Mouse (Mus musculus) forebrain, embryonic 15.5 days (tissue): ENCODE data around the gene Ncbp2. TPM values are rescaled to one million over a fixed set of nuclear protein-coding genes. Genes with fewer than 3 reads are reported as not detected.
"Not testable (repeated sequence)": the region's sequence is repeated elsewhere in the genome, so short reads cannot be mapped to it uniquely, and the experiment has no call there.

Experiments
- ATAC-seq: fragments of 200-750 bp; cut with Nextera tagmentation; replicated peaks from 2 replicates; pipeline ENCODE4 v1.8.0; 2017; ENCODE audit warnings: mild to moderate bottlenecking, moderate TSS enrichment, moderate library complexity
- H3K27ac ChIP-seq: fragments of 300-500 bp; sonication (generic); replicated peaks from 2 replicates; pipeline ENCODE4 v1.5.1; 2015; ENCODE audit warnings: mild to moderate bottlenecking, inconsistent platforms
- H3K27me3 ChIP-seq: fragments of 300-500 bp; sonication (generic); 2 replicates; pipeline ENCODE4 v1.6.1; 2015; ENCODE audit warnings: inconsistent platforms
- H3K36me3 ChIP-seq: fragments of 300-500 bp; sonication (generic); 2 replicates; pipeline ENCODE4 v1.6.1; 2015; ENCODE audit warnings: mild to moderate bottlenecking, inconsistent platforms
- H3K4me1 ChIP-seq: fragments of 300-500 bp; sonication (generic); 2 replicates; pipeline ENCODE4 v1.6.1; 2015; ENCODE audit warnings: inconsistent platforms
- H3K4me2 ChIP-seq: fragments of 300-500 bp; sonication (generic); replicated peaks from 2 replicates; pipeline ENCODE4 v1.6.1; 2015; ENCODE audit warnings: mild to moderate bottlenecking, inconsistent platforms
- H3K4me3 ChIP-seq: fragments of 300-500 bp; sonication (generic); 2 replicates; pipeline ENCODE4 v1.5.1; 2015; ENCODE audit warnings: mild to moderate bottlenecking, inconsistent platforms
- H3K9ac ChIP-seq: fragments of 300-500 bp; sonication (generic); replicated peaks from 2 replicates; pipeline ENCODE4 v1.6.1; 2015; ENCODE audit warnings: mild to moderate bottlenecking, inconsistent platforms
- H3K9me3 ChIP-seq: fragments of 300-500 bp; sonication (generic); 2 replicates; pipeline ENCODE4 v1.6.1; 2016; ENCODE audit warnings: inconsistent platforms
- WGBS: fragments of 180-500 bp; shearing (Covaris S2); methylation state at CpG from one replicate; pipeline ENCODE4 v1.1.7; 2015; ENCODE audit warnings: mixed read lengths; 5-methylcytosine and 5-hydroxymethylcytosine counted together
- polyA plus RNA-seq: library from polyadenylated mRNA; unstranded; fragments of >200 nt; fragmentation: Nextera tagmentation; extraction: Ambion mirVana; gene quantifications from 2 replicates; pipeline ENCODE4 v1.2.1, GENCODE M21; 2015

The Ncbp2 gene
- polyA plus RNA-seq, 1 experiment from 2014 or later: 115 TPM

- no peaks in the 10 kb centered on the region for H3K36me3 ChIP-seq
- no peak overlapping the region for H3K4me3 ChIP-seq
- H3K4me2 ChIP-seq: no peak overlapping the region
- 0 out of 2 replicates have a peak, but pooled peaks cover 7% of the 10 kb centered on the region for H3K27me3 ChIP-seq
- peaks cover 19% of the 10 kb centered on the region for H3K4me1 ChIP-seq
- no peak overlapping the region for H3K9ac ChIP-seq
- 74% methylated on average over 6 of the region's 6 CpGs for WGBS
- no peak for ATAC-seq
- H3K9me3 ChIP-seq: no peaks in the 10 kb centered on the region
- no peak overlapping the region for H3K27ac ChIP-seq
Measured at GRCm38 (mm10) chr16:31938856-31939255, 9.5 kb upstream of the Ncbp2 start.

DNA sequence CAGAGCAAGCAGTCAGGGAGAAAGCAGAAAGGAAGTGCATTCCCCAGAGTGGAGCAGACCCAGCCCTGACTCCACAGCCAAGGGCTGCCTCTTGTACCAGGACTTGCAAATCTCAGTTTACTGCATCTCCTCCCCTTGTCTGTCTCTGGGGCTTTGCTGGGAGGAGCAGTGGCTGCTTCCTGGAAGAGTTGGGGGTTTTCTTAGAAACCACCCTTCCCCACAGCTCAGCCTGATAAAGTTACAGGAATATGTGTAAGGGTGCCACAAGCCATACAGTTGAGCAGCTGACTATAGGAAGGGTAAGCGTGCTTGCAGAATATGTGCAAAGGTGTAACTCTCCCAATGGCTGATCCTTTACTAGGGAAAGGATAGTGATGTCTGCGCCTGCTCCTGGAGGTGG is 7.7 kb upstream of the Ncbp2 start:
- Histone ChIP-seq H3K4me3 (no peak overlapping the region), H3K36me3 (no peaks in the 10 kb centered on the region), H3K4me1 (peaks cover 12% of the 10 kb centered on the region), H3K27me3 (0 out of 2 replicates have a peak, but pooled peaks cover 7% of the 10 kb centered on the region), H3K9me3 (no peaks in the 10 kb centered on the region), H3K4me2 (no peak overlapping the region), H3K9ac (no peak overlapping the region), H3K27ac (no peak overlapping the region)
- ATAC-seq: no peak
- 67% methylated on average over 2 of the region's 2 CpGs for WGBS

GRCm38 (mm10) chr16:31943980-31944379 is 4.3 kb upstream of the Ncbp2 start:
- H3K9me3 ChIP-seq: no peaks in the 10 kb centered on the region
- no peak overlapping the region for H3K9ac ChIP-seq
- H3K4me2 ChIP-seq: no peak overlapping the region
- no peak overlapping the region for H3K27ac ChIP-seq
- H3K4me1 ChIP-seq: peaks cover 34% of the 10 kb centered on the region
- 0 out of 2 replicates have a peak, but pooled peaks have one; percentile 7 for ATAC-seq
- no peaks in the 10 kb centered on the region for H3K36me3 ChIP-seq
- H3K4me3 ChIP-seq: no peak overlapping the region
- H3K27me3 ChIP-seq: no peaks in the 10 kb centered on the region
- WGBS: 2% methylated on average over 10 of the region's 10 CpGs

GRCm38 (mm10) chr16:31944698-31945255 is 3.5 kb upstream of the Ncbp2 start:
- 84% methylated on average over 12 of the region's 12 CpGs for WGBS
- no peak for ATAC-seq
- peaks cover 42% of the 10 kb centered on the region for H3K4me1 ChIP-seq
- H3K27me3 ChIP-seq: no peaks in the 10 kb centered on the region
- H3K9ac ChIP-seq: no peak overlapping the region
- no peak overlapping the region for H3K27ac ChIP-seq
- no peaks in the 10 kb centered on the region for H3K36me3 ChIP-seq
- H3K4me3 ChIP-seq: no peak overlapping the region
- H3K4me2 ChIP-seq: no peak overlapping the region
- H3K9me3 ChIP-seq: no peaks in the 10 kb centered on the region

DNA sequence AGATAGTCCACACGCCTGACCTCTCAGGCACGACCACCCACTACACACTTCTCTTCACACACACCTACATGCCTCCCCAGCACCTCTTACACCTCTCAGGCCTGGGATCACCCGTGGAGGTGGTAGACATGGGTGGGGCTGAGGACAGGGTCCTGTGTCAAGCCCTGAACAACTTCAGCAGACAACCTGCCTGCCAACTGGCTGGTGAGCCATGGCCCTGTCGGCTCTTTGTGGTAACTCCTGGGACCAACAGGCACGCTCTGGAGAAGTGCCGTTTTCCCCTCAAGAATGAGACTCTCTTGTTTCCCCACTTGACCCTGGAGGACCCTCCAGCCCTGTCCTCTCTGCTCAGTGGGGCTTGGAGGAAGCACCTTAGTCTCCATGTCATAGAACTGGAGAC is 2.9 kb upstream of the Ncbp2 start:
- 92% methylated on average over 6 of the region's 6 CpGs for WGBS
- Histone ChIP-seq H3K27ac (no peak overlapping the region), H3K4me3 (no peak overlapping the region), H3K9me3 (no peaks in the 10 kb centered on the region), H3K27me3 (no peaks in the 10 kb centered on the region), H3K4me1 (peaks cover 42% of the 10 kb centered on the region), H3K4me2 (no peak overlapping the region), H3K36me3 (no peaks in the 10 kb centered on the region), H3K9ac (no peak overlapping the region)
- no peak for ATAC-seq

DNA sequence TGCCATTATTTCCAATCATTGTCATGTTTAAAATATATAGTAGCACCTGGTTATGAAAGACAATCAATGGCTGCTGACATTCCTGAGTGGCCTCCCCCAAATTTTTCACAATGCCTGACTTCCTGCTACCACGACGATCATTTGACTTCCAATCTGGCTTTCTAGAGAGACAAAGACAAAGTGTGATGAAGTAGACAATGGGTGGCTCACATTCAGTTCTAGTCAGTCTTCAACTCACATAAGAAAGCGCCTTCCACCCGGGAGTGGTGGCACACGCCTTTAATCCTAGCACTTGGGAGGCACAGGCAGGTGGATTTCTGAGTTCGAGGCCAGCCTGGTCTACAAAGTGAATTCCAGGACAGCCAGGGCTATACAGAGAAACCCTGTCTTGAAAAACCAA is 2.3 kb upstream of the Ncbp2 start:
- H3K9ac ChIP-seq, H3K36me3 ChIP-seq, H3K27ac ChIP-seq, H3K4me3 ChIP-seq, H3K27me3 ChIP-seq, H3K9me3 ChIP-seq, ATAC-seq: not testable (repeated sequence)
- Histone ChIP-seq H3K4me1 (peaks cover 42% of the 10 kb centered on the region), H3K4me2 (peak overlapping the region; percentile 81; the same call in 1 of the 2 replicates)
- 94% methylated on average over 6 of the region's 6 CpGs for WGBS

- Histone ChIP-seq H3K9me3 (no peaks in the 10 kb centered on the region), H3K27me3 (no peaks in the 10 kb centered on the region), H3K4me3 (peak overlapping the region; percentile 80), H3K36me3 (peaks cover 6% of the 10 kb centered on the region; the same call in 1 of the 2 replicates), H3K27ac (peak overlapping the region; percentile 90; the same call in 1 of the 2 replicates), H3K9ac (peak overlapping the region; percentile 77), H3K4me1 (peaks cover 42% of the 10 kb centered on the region), H3K4me2 (peak overlapping the region; percentile 81)
- ATAC-seq: no peak
- 35% methylated on average over 8 of the region's 8 CpGs for WGBS
Measured at GRCm38 (mm10) chr16:31947333-31947732, 980 bp upstream of the Ncbp2 start.

GRCm38 (mm10) chr16:31947901-31948316 is 404 bp upstream of the Ncbp2 start:
- Histone ChIP-seq H3K27me3 (no peaks in the 10 kb centered on the region), H3K27ac (peak overlapping the region; percentile 90), H3K4me1 (peaks cover 42% of the 10 kb centered on the region), H3K9ac (peak overlapping the region; percentile 77), H3K36me3 (peaks cover 6% of the 10 kb centered on the region; the same call in 1 of the 2 replicates), H3K4me3 (peak overlapping the region; percentile 80), H3K9me3 (no peaks in the 10 kb centered on the region), H3K4me2 (peak overlapping the region; percentile 81)
- ATAC-seq: peak; percentile 65
- under 1% methylated on average over 38 of the region's 38 CpGs for WGBS

- Histone ChIP-seq H3K9me3 (no peaks in the 10 kb centered on the region), H3K4me1 (peaks cover 3% of the 10 kb centered on the region; the same call in 1 of the 2 replicates), H3K4me2 (no peak overlapping the region), H3K36me3 (peaks cover 76% of the 10 kb centered on the region), H3K27me3 (no peaks in the 10 kb centered on the region), H3K27ac (peak overlapping the region; percentile 65), H3K4me3 (no peak overlapping the region), H3K9ac (no peak overlapping the region)
- ATAC-seq: 0 out of 2 replicates have a peak, but pooled peaks have one; percentile 38
- WGBS: 78% methylated on average over 7 of the region's 7 CpGs
Measured at GRCm38 (mm10) chr16:31963224-31963623, 14.9 kb downstream of the Ncbp2 start.

GRCm38 (mm10) chr16:31975258-31975657 is 26.9 kb downstream of the Ncbp2 start:
- Histone ChIP-seq H3K4me3 (no peak overlapping the region), H3K9me3 (no peaks in the 10 kb centered on the region), H3K27me3 (no peaks in the 10 kb centered on the region), H3K4me2 (no peak overlapping the region), H3K9ac (no peak overlapping the region), H3K4me1 (no peaks in the 10 kb centered on the region), H3K36me3 (peaks cover 30% of the 10 kb centered on the region), H3K27ac (no peak overlapping the region)
- 94% methylated on average over 4 of the region's 4 CpGs for WGBS
- ATAC-seq: no peak

- no peaks in the 10 kb centered on the region for H3K9me3 ChIP-seq
- no peaks in the 10 kb centered on the region for H3K4me1 ChIP-seq
- H3K4me2 ChIP-seq: no peak overlapping the region
- H3K4me3 ChIP-seq: no peak overlapping the region
- no peak overlapping the region for H3K27ac ChIP-seq
- ATAC-seq: no peak
- peaks cover 41% of the 10 kb centered on the region for H3K36me3 ChIP-seq
- no peak overlapping the region for H3K9ac ChIP-seq
- 96% methylated on average over 3 of the region's 3 CpGs for WGBS
- no peaks in the 10 kb centered on the region for H3K27me3 ChIP-seq
Measured at GRCm38 (mm10) chr16:31979501-31979900, 31.2 kb downstream of the Ncbp2 start.

GRCm38 (mm10) chr16:31980946-31981345 is 32.6 kb downstream of the Ncbp2 start:
- Histone ChIP-seq H3K4me3 (no peak overlapping the region), H3K27ac (no peak overlapping the region), H3K36me3 (peaks cover 38% of the 10 kb centered on the region), H3K9ac (no peak overlapping the region), H3K4me1 (no peaks in the 10 kb centered on the region), H3K4me2 (no peak overlapping the region), H3K9me3 (no peaks in the 10 kb centered on the region), H3K27me3 (no peaks in the 10 kb centered on the region)
- WGBS: 79% methylated on average over 5 of the region's 5 CpGs
- no peak for ATAC-seq

DNA sequence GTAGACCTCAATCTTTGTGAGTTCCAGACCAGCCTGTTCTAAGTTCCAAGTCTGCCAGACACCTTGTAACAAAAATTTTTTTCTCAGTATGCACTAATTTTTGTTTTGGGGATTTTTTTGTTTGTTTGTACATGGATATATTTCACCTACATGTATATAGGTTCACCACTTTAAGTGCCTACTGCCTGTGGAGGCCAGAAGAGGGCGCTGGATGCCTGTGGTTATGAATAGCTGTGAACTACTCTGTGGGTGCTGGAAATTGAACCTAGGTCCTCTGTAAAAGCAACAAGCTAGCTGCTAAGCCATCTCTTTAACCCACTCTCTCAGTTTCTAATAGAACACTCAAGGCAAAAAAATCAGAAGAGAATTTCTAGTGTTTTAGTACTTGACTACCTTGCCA is 43.7 kb downstream of the Ncbp2 start:
- Histone ChIP-seq H3K27ac (no peak overlapping the region), H3K4me1 (no peaks in the 10 kb centered on the region), H3K9ac (no peak overlapping the region), H3K4me2 (no peak overlapping the region), H3K4me3 (no peak overlapping the region), H3K9me3 (no peaks in the 10 kb centered on the region), H3K27me3 (no peaks in the 10 kb centered on the region), H3K36me3 (peaks cover 36% of the 10 kb centered on the region)
- 57% methylated on average over 1 of the region's 1 CpGs for WGBS
- no peak for ATAC-seq
